Mouse (Mus musculus) embryonic fibroblast, embryonic 13.5 days (primary cell): ENCODE measurements around the gene Tmem117. TPM values are rescaled to one million over a fixed set of nuclear protein-coding genes. Genes with fewer than 3 reads are reported as not detected.

Experiments
- H3K27ac ChIP-seq: 2 replicates; pipeline ENCODE4 v1.5.1; 2012; ENCODE audit warnings: low read length, control low read depth, inconsistent platforms; ENCODE audit not compliant: insufficient read depth
- H3K4me1 ChIP-seq: 2 replicates; pipeline ENCODE4 v1.6.1; 2011; ENCODE audit warnings: low read length; ENCODE audit not compliant: control insufficient read depth, insufficient read depth
- H3K4me3 ChIP-seq: 2 replicates; pipeline ENCODE4 v1.5.1; 2011; ENCODE audit warnings: mild to moderate bottlenecking, control low read depth, low read length; ENCODE audit not compliant: insufficient read depth
- CTCF ChIP-seq: IDR thresholded peaks from 2 replicates; pipeline ENCODE4 v1.5.1; 2011; ENCODE audit warnings: mild to moderate bottlenecking, control low read depth, low read length, moderate library complexity, borderline replicate concordance; ENCODE audit not compliant: insufficient read depth
- POLR2A ChIP-seq: IDR thresholded peaks from 2 replicates; pipeline ENCODE4 v1.6.1; 2011; ENCODE audit warnings: low read depth, mild to moderate bottlenecking, control low read depth, low read length, moderate library complexity
- polyA plus RNA-seq: library from polyadenylated mRNA; stranded (reverse); fragments of >200 nt; gene quantifications from 2 replicates; pipeline ENCODE4 v1.2.4, GENCODE M21; 2011; ENCODE audit warnings: low read depth; ENCODE audit not compliant: missing spikeins, insufficient read length

Tmem117 gene
- polyA plus RNA-seq, 1 experiment: 2.7 TPM

GRCm38 (mm10) chr15:95042437-95042836, 413.4 kb downstream of the Tmem117 start:
- Histone ChIP-seq H3K4me3 (no peak overlapping the region), H3K4me1 (peaks cover 4% of the 10 kb centered on the region; the same call in 1 of the 2 replicates), H3K27ac (no peak overlapping the region)
- TF ChIP-seq CTCF: no peak
- no peak for TF ChIP-seq POLR2A

DNA sequence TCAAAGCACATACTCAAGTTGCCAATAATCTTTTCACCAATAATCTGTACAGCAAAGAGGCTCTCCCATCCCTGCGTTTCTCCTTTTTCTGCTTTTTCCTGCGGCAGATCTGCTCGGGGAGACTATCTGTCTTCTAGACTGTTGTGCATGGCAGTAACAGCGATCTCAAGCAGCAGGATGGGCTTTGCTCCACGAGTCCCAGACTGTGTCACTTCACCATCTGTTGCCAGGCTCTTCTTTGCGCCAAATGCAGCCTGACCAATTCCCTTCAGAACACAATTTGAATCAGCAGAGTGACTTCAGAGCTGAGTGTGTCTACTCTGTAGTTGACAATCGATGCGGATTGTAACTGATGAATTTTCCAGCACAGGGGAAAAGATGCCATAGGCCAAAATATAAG, 415.0 kb downstream of the Tmem117 start:
- H3K27ac ChIP-seq: no peak overlapping the region
- H3K4me3 ChIP-seq: no peak overlapping the region
- peaks cover 4% of the 10 kb centered on the region; the same call in 1 of the 2 replicates for H3K4me1 ChIP-seq
- TF ChIP-seq CTCF (no peak), POLR2A (no peak)

DNA sequence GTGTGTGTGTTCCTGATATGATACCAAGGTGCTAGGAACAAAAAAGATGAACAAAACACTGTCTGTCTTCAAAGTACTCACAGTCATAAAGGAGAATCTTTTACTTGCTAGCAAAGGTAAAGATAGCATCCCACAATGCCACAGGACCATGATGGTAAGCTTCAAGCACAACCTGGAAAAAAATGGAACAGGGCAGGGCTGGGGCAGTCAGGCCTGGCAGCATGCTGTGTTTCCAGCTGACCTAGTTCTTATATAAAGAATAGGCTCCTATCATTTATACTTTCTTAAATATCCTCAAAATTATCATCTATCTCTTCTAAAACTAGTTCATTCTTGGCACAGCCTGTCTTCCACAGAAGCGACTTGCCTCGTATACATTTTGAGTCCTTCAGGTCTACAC, 418.5 kb downstream of the Tmem117 start:
- no peak for TF ChIP-seq POLR2A
- Histone ChIP-seq H3K4me1 (no peaks in the 10 kb centered on the region), H3K4me3 (no peak overlapping the region), H3K27ac (no peak overlapping the region)

DNA sequence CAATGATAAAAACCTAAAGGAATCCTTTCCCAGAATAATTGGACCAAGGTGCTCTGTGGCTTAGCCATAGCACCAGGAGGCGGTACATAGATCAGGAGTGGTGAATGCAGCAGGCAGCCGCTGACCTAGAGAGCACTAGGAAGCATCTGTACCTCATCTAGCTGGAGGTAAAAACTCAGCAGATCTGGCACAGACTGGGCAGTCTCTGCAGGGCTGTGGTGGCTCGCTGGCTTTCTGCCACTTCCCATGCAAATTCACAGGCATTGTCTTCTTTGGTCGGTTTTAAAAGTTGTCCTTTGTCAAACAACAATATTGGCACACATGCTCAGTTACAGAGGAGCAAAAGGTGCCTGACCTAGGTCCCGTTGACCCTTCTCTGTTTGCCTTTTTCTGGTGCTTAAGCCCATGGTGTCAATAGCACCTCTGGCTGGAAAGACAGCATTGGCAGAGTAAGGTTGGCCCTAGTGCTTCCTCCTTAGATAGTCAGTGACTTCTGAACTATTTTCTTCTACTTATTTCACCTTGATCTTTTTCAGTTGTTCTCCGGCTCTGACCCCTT, 420.2 kb downstream of the Tmem117 start:
- no peaks in the 10 kb centered on the region for H3K4me1 ChIP-seq

DNA sequence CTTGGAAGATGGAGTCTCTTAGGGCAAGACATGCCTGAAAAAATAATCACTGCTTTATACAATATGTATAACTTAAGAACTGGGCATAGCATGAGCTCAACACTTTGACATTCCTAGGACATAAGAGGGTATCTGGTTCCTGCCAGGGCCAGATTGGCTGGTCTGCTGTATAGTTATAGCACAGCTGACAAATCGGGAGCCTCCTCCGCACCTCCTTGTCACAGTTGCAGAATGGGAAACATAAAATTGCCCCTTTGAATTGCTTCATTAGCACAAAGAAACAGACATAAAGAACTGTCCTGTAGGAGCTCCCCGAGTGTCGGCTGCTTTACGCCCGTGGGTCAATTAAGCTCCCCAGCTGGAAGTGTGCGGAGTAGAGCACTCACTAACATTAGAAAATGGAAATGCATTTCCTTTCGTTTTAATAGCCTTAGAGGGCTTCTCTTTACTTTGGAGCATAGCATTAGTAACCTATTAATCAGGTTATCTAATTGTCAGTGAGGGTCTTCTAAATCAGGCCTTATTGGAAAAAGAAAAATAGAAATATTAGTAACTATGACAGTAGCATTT, 426.1 kb downstream of the Tmem117 start:
- Histone ChIP-seq H3K27ac (no peak overlapping the region), H3K4me1 (no peaks in the 10 kb centered on the region), H3K4me3 (no peak overlapping the region)
- TF ChIP-seq POLR2A (no peak), CTCF (no peak)

More for the DNA sequence above, 420.2 kb downstream of the Tmem117 start:
- Histone ChIP-seq H3K4me3 (no peak overlapping the region), H3K27ac (no peak overlapping the region)
- TF ChIP-seq CTCF: no peak
- TF ChIP-seq POLR2A: no peak

DNA sequence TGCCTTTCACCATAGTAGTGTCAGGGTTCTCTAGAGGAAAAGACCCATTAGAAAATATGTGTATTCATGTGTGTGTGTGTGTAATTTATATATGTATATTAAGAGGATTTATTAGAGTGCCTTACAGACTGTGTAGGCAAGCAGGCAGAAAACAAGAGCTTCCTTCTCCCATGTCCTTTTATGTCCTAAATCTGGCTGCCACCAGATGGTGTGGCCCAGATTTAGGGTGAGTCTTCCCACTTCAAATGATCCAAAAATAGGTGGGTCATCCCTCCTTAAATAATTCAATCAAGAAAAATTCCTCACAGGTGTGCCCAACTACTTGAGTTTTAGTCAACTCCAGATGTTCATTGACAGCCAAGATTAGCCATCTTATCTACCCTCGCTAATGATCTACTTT, 439.0 kb downstream of the Tmem117 start:
- H3K27ac ChIP-seq: no peak overlapping the region
- TF ChIP-seq CTCF (no peak), POLR2A (no peak)

GRCm38 (mm10) chr15:95068799-95069198, 439.8 kb downstream of the Tmem117 start:
- TF ChIP-seq POLR2A: no peak
- no peak for TF ChIP-seq CTCF
- no peaks in the 10 kb centered on the region; the same call in 1 of the 2 replicates for H3K4me1 ChIP-seq
- H3K4me3 ChIP-seq: no peak overlapping the region
- H3K27ac ChIP-seq: no peak overlapping the region

More for the DNA sequence above, 439.0 kb downstream of the Tmem117 start:
- Histone ChIP-seq H3K4me1 (no peaks in the 10 kb centered on the region; the same call in 1 of the 2 replicates), H3K4me3 (no peak overlapping the region)

GRCm38 (mm10) chr15:95070881-95071280, 441.8 kb downstream of the Tmem117 start:
- H3K4me3 ChIP-seq: no peak overlapping the region
- no peak overlapping the region for H3K27ac ChIP-seq
- TF ChIP-seq CTCF (no peak), POLR2A (no peak)
- H3K4me1 ChIP-seq: no peaks in the 10 kb centered on the region; the same call in 1 of the 2 replicates

- Histone ChIP-seq H3K4me3 (no peak overlapping the region), H3K27ac (no peak overlapping the region), H3K4me1 (no peaks in the 10 kb centered on the region)
- no peak for TF ChIP-seq CTCF
- TF ChIP-seq POLR2A: no peak
Measured at GRCm38 (mm10) chr15:95075356-95075755, 446.3 kb downstream of the Tmem117 start.

DNA sequence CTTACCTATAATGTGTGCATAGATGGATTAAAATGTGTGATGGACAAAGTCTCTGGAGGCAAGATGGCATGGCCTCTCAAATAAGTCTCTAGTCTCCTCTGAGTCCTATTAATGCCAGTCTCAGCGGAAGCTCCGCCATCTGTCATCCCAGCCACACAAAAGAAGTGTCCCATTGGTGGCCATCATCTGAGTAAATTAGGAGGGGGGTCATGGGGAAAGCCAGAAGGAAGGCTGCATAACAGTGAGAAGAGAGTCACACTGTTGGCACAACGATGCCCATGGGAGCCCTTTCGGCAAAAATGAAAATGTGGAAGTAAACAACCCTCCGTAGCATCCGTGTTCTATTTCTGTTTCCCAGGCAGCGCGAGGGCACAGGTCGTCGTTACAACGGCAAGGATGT, 452.6 kb downstream of the Tmem117 start:
- H3K4me1 ChIP-seq: no peaks in the 10 kb centered on the region
- no peak overlapping the region for H3K27ac ChIP-seq
- no peak for TF ChIP-seq POLR2A
- no peak for TF ChIP-seq CTCF
- H3K4me3 ChIP-seq: no peak overlapping the region
